Mouse (Mus musculus) liver, postnatal 0 days (tissue): ENCODE measurements at regions not wholly inside any gene's neighbourhood (a gene's known extent, or its start where the extent isn't known, plus 50 kb on each side); places are given as distances from the start of the nearest gene placed in this dataset.

Experiments
- CTCF ChIP-seq: sonication (generic); IDR thresholded peaks from 2 replicates; pipeline ENCODE4 v1.5.1; 2016; ENCODE audit warnings: antibody characterized with exemption, low read depth
- EP300 ChIP-seq: IDR thresholded peaks from 2 replicates; pipeline ENCODE4 v1.6.1; 2016; ENCODE audit warnings: antibody characterized with exemption, low read depth, mild to moderate bottlenecking

DNA sequence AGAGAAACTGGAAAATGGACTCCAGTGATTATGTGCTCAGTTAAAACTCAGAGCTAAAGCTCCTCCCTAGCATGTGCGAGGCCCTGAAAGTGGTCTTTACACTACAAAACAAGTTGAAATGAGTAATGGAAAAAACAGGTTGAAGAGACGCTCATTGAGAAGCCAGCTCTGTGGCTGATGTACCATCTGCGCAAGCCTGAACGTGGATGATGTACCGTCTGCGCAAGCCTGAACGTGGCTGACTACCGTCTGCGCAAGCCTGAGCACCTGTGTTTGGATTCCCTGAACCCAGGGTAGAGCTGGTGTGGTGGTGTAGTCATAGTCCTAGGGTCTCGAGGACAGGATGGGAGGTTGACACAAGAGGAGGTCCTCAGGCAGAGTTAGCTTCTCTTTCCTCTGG lies 116.4 kb downstream of the Mtx2 start:
- TF ChIP-seq CTCF (no peak), EP300 (no peak)
